Mouse (Mus musculus) hindbrain, embryonic 13.5 days (tissue): Measurements from ENCODE around the gene Ctps. TPM values are rescaled to one million over a fixed set of nuclear protein-coding genes. Genes with fewer than 3 reads are reported as not detected.

Experiments used
- ATAC-seq: fragments of 200-750 bp; cut with Nextera tagmentation; 2 replicates; pipeline ENCODE4 v1.8.0; 2017; ENCODE audit warnings: moderate TSS enrichment; ENCODE audit not compliant: low FRiP score
- H3K27ac ChIP-seq: fragments of 300-500 bp; sonication (generic); 2 replicates; pipeline ENCODE4 v1.5.1; 2015; ENCODE audit warnings: inconsistent platforms, mild to moderate bottlenecking, moderate library complexity
- H3K27me3 ChIP-seq: fragments of 300-500 bp; sonication (generic); 2 replicates; pipeline ENCODE4 v1.6.1; 2015; ENCODE audit warnings: mild to moderate bottlenecking, inconsistent platforms
- H3K36me3 ChIP-seq: fragments of 300-500 bp; sonication (generic); 2 replicates; pipeline ENCODE4 v1.6.1; 2015; ENCODE audit warnings: mild to moderate bottlenecking, inconsistent platforms
- H3K4me1 ChIP-seq: fragments of 300-500 bp; sonication (generic); replicated peaks from 2 replicates; pipeline ENCODE4 v1.6.1; 2015; ENCODE audit warnings: inconsistent platforms
- H3K4me2 ChIP-seq: fragments of 300-500 bp; sonication (generic); 2 replicates; pipeline ENCODE4 v1.6.1; 2015; ENCODE audit warnings: inconsistent platforms, mild to moderate bottlenecking, moderate library complexity
- H3K4me3 ChIP-seq: fragments of 300-500 bp; sonication (generic); 2 replicates; pipeline ENCODE4 v1.5.1; 2015; ENCODE audit warnings: mild to moderate bottlenecking, inconsistent platforms
- H3K9ac ChIP-seq: fragments of 300-500 bp; sonication (generic); 2 replicates; pipeline ENCODE4 v1.6.1; 2015; ENCODE audit warnings: mild to moderate bottlenecking, inconsistent platforms
- H3K9me3 ChIP-seq: fragments of 300-500 bp; sonication (generic); 2 replicates; pipeline ENCODE4 v1.6.1; 2016; ENCODE audit warnings: inconsistent platforms
- whole genome bisulfite sequencing: fragments of 180-500 bp; shearing (Covaris S2); methylation state at CpG from one replicate; pipeline ENCODE4 v1.1.7; 2015; 5-methylcytosine and 5-hydroxymethylcytosine counted together
- polyA plus RNA-seq: library from polyadenylated mRNA; unstranded; fragments of >200 nt; fragmentation: Nextera tagmentation; extraction: Ambion mirVana; gene quantifications from 2 replicates; pipeline ENCODE4 v1.2.1, GENCODE M21; 2015

The Ctps gene
- polyA plus RNA-seq, 1 experiment from 2014 or later: 80.6 TPM

- H3K4me2 ChIP-seq: no peak overlapping the region
- H3K27me3 ChIP-seq: no peaks in the 10 kb centered on the region
- H3K9me3 ChIP-seq: no peaks in the 10 kb centered on the region
- no peak overlapping the region for H3K27ac ChIP-seq
- peaks cover 58% of the 10 kb centered on the region for H3K36me3 ChIP-seq
- no peak overlapping the region for H3K9ac ChIP-seq
- H3K4me1 ChIP-seq: no peaks in the 10 kb centered on the region
- 100% methylated on average over 2 of the region's 2 CpGs for WGBS
- no peak for ATAC-seq
- no peak overlapping the region for H3K4me3 ChIP-seq
These were observed 55.7 kb downstream of the Ctps start for GRCm38 (mm10) chr4:120514366-120514765.

- no peak for ATAC-seq
- H3K4me1 ChIP-seq: no peaks in the 10 kb centered on the region
- no peak overlapping the region for H3K4me3 ChIP-seq
- H3K9ac ChIP-seq: no peak overlapping the region
- peaks cover 54% of the 10 kb centered on the region for H3K36me3 ChIP-seq
- H3K4me2 ChIP-seq: no peak overlapping the region
- H3K27ac ChIP-seq: no peak overlapping the region
- 97% methylated on average over 4 of the region's 4 CpGs for WGBS
- H3K27me3 ChIP-seq: no peaks in the 10 kb centered on the region
- H3K9me3 ChIP-seq: peaks cover 5% of the 10 kb centered on the region; the same call in 1 of the 2 replicates
These were observed 58.9 kb downstream of the Ctps start for GRCm38 (mm10) chr4:120511203-120511602.

GRCm38 (mm10) chr4:120506955-120507354 is 63.1 kb downstream of the Ctps start:
- Histone ChIP-seq H3K4me2 (no peak overlapping the region), H3K4me3 (no peak overlapping the region), H3K4me1 (no peaks in the 10 kb centered on the region), H3K27me3 (no peaks in the 10 kb centered on the region), H3K27ac (no peak overlapping the region), H3K9ac (no peak overlapping the region), H3K9me3 (peaks cover 5% of the 10 kb centered on the region; the same call in 1 of the 2 replicates), H3K36me3 (peaks cover 50% of the 10 kb centered on the region)
- 86% methylated on average over 1 of the region's 1 CpGs for WGBS
- no peak for ATAC-seq

Other genes starting within 250 kb of the Ctps start
- gene Scmh1, start 165.0 kb downstream of the Ctps start, polyA plus RNA-seq: 84.7 and 85.7 TPM in 2 replicates
- not detected in 2 replicates for gene Slfnl1, start 38.0 kb downstream of the Ctps start, polyA plus RNA-seq
- not detected in 2 replicates for gene Gm8439, start 18.5 kb upstream of the Ctps start, polyA plus RNA-seq
- gene Cited4, start 96.3 kb upstream of the Ctps start, polyA plus RNA-seq: 0.61 and 0.93 TPM in 2 replicates
- 4.8 and 5.8 TPM in 2 replicates for gene Kcnq4, start 178.3 kb upstream of the Ctps start, polyA plus RNA-seq